Comparison of ENCODE assay signal across 21 mouse cellular contexts in the genomic region with DNA sequence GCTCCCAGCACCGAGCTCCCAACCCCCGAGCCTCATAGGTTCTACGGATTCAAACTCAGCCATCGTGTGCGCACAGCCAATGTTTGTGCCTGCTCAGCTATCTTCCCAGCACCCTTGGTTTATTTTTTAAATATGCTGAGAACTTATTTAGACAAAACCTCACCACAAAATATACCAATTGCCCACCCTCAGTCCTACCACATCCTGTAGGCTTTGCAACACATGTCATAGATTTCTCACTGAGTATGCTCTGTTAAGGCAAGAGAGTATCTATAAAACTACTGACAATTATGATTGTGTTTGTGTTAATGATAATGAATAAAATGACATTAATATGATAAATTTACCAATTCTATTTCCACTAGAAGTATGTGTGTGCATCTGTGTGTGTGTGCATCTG.
DNase-seq lines count a peak whose midpoint lies in the region; ATAC-seq lines count a peak whose summit lies in the region.
"Had no signal": no experiment of that assay in that cellular context is flagged by ENCODE, and none has a peak within 500 bp of the region (broad histone marks: within the 10 kb centered on the region; RNA-seq: fewer than 3 reads in every experiment).

No protein-coding gene starts in this region.

- H3K4me3 ChIP-seq in heart, embryonic 10.5 days = no peak overlapping the region
- no peak overlapping the region for H3K4me3 ChIP-seq in forebrain, embryonic 15.5 days
- H3K4me3 ChIP-seq: embryonic facial prominence, embryonic 13.5 days; forebrain, embryonic 12.5 days; hindbrain, embryonic 12.5 days had no signal

- no peaks in the 10 kb centered on the region for H3K9me3 ChIP-seq in heart, embryonic 10.5 days
- H3K9me3 ChIP-seq in forebrain, embryonic 15.5 days = no peaks in the 10 kb centered on the region
- H3K9me3 ChIP-seq: embryonic facial prominence, embryonic 13.5 days; forebrain, embryonic 12.5 days; hindbrain, embryonic 12.5 days had no signal

- H3K9ac ChIP-seq in forebrain, embryonic 15.5 days (replicated peaks) = no peak overlapping the region
- H3K9ac ChIP-seq: embryonic facial prominence, embryonic 13.5 days; forebrain, embryonic 12.5 days; forebrain, postnatal 0 days; hindbrain, embryonic 12.5 days had no signal

- DNase-seq in heart, embryonic 10.5 days (ENCODE audit: low spot score) = peak; percentile 11
- DNase-seq in heart, adult 11 months = no peak
- peak; percentile 16 for DNase-seq in CD4-positive, CD25-positive, alpha-beta regulatory T cell, adult 2 months (ENCODE audit: low read depth, low spot score)
- peak; percentile 47 for DNase-seq in naive thymus-derived CD4-positive, alpha-beta T cell, adult 2 months (ENCODE audit: low read depth)
- DNase-seq: adrenal gland, postnatal 10 days; cerebellum, adult 11 months; cerebellum, adult 8-10 months; cerebellum, postnatal 25 days; forebrain, postnatal 0 days; gastrocnemius, postnatal 14 days; heart, postnatal 10 days; heart, postnatal 4 days had no signal

- H3K4me1 ChIP-seq in heart, embryonic 10.5 days = 0 out of 2 replicates have a peak, but pooled peaks cover 2% of the 10 kb centered on the region
- no peaks in the 10 kb centered on the region for H3K4me1 ChIP-seq in forebrain, embryonic 15.5 days
- H3K4me1 ChIP-seq: embryonic facial prominence, embryonic 13.5 days; forebrain, embryonic 12.5 days; hindbrain, embryonic 12.5 days had no signal

- no peaks in the 10 kb centered on the region for H3K27me3 ChIP-seq in heart, embryonic 10.5 days (ENCODE audit: insufficient read depth, poor library complexity, severe bottlenecking)
- H3K27me3 ChIP-seq in forebrain, embryonic 15.5 days = no peaks in the 10 kb centered on the region
- H3K27me3 ChIP-seq: embryonic facial prominence, embryonic 13.5 days; forebrain, embryonic 12.5 days; hindbrain, embryonic 12.5 days had no signal

- peak; percentile 81 for ATAC-seq in activated CD4-positive, CD25-positive, alpha-beta regulatory T cell, adult 4 months
- no peak for ATAC-seq in forebrain, embryonic 15.5 days (replicated peaks)
- ATAC-seq in monocyte, adult 5-6 weeks (replicated peaks; ENCODE audit: insufficient number of reproducible peaks, low FRiP score, low TSS enrichment, poor library complexity, severe bottlenecking) = no peak
- ATAC-seq: forebrain, postnatal 0 days; hindbrain, embryonic 16.5 days; intestine, embryonic 16.5 days; Patski had no signal

- 92% methylated on average over 5 of the region's 5 CpGs for WGBS in heart, embryonic 10.5 days
- WGBS in forebrain, embryonic 15.5 days = 93% methylated on average over 5 of the region's 5 CpGs

- no peaks in the 10 kb centered on the region for H3K36me3 ChIP-seq in heart, embryonic 10.5 days
- no peaks in the 10 kb centered on the region for H3K36me3 ChIP-seq in forebrain, embryonic 15.5 days
- H3K36me3 ChIP-seq: embryonic facial prominence, embryonic 13.5 days; forebrain, embryonic 12.5 days; hindbrain, embryonic 12.5 days had no signal

- no peak overlapping the region for H3K4me2 ChIP-seq in forebrain, embryonic 15.5 days (replicated peaks)
- H3K4me2 ChIP-seq: embryonic facial prominence, embryonic 13.5 days; forebrain, embryonic 12.5 days; hindbrain, embryonic 12.5 days had no signal

- H3K27ac ChIP-seq in heart, embryonic 10.5 days = no peak overlapping the region
- H3K27ac ChIP-seq in forebrain, embryonic 15.5 days (replicated peaks) = no peak overlapping the region
- H3K27ac ChIP-seq: embryonic facial prominence, embryonic 13.5 days; forebrain, embryonic 12.5 days; hindbrain, embryonic 12.5 days had no signal
